Mouse (Mus musculus): ENCODE data around the gene Car11.

The Car11 gene

DNA sequence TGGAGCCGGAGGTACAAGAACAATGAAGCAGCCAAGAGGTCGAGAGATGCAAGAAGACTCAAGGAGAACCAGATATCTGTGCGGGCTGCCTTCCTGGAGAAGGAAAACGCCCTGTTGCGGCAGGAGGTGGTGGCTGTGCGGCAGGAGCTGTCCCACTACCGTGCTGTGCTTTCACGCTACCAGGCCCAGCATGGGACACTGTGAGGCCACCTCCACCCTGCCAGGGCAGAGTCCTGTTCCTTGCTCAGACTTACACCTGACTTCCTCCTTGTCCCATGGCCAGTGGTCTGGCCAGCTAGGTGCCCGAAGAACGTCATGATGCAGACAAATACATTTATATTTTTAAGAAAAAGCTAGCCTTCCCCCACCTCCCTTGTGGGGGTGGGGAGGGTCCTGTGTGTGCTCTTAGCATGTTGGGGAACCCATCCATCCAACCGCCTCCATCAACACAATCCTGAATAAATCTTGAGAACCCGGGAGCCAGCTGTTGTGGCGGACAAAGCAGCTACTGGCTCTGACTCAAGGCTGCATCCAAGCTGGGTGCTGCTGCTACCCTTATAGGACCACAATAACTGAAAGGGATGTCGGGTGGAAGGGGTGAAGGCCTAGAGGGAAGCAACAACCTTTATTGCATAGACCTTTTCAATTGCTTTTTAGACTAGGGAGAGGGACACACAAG lies 10.2 kb downstream of the Car11 start:
- in situ Hi-C loops (cut with MboI, MseI): loop anchor here (10.0 kb wide), 1 partner anchor 815 kb away; the partner anchor contains the start of genes Fuz and Med25

DNA sequence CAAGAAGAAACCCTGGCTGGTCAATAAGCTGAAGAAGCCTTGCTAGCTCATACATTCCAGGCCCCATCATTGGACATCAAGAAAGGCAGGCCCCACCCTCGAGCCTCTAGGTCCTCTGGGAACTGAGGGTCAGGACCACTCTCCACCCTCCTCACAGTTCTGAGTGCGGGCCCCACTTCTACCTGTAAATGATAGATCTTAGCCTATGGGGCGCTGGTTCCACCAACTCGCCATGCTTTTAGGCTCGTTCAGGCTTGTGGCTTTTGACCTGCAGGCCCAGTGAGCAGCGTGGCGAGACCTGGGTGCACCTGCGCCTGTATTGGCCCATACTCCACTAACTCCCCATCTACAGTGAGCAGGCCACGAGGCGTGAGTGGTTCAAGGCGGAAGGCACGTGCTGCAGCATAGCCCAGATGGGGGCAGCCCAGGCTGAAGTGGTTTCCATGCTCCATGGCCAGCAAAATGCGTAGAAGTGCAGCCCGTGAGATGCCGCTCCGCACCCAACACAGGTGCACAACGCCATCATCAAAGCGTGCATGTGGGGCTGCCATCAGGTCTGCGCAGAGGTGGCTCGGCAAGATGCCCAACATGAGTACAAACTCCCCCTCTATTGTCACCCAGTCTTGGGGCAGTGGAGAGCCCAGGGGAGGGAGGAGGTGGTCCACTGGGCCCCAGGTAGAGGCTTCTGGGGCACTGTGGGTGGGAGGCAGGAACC lies 11.0 kb downstream of the Car11 start:
- in situ Hi-C loops (cut with MboI, MseI): no loop called here

DNA sequence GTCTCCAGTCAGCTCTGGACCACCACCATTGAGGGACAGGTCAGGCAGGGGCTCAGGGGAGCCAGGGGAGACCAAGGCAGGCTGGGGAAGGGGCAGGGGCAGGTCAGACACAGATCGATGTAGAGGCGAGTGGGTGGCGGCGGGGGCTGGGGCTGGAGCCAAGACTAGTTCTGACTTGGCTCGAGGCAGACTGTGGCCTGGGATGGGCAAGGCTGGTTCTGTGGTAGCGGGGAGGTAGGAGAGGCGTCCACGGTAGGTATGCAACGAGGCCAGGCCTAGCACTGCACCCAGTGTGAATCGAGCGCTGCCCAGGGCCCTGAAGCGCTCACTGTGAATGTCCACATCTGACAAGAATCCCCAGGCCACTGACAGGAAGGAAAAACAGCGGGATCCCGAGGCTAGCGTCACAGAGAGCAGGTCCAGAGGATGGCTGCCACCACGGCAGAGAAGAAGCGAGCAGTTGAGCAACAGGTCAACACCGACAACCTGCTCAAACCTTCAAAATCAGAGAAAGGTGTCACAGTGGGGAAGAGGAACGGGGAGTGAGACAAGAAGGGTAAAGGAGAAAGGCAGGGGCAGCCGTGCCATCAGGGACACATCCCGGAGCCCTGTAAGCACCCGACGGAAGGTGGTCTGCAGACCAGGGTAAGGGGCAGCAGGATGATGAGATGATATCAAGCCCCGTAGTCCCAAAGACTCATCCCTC lies 11.8 kb downstream of the Car11 start:
- in situ Hi-C loops (cut with MboI, MseI): no loop called here

DNA sequence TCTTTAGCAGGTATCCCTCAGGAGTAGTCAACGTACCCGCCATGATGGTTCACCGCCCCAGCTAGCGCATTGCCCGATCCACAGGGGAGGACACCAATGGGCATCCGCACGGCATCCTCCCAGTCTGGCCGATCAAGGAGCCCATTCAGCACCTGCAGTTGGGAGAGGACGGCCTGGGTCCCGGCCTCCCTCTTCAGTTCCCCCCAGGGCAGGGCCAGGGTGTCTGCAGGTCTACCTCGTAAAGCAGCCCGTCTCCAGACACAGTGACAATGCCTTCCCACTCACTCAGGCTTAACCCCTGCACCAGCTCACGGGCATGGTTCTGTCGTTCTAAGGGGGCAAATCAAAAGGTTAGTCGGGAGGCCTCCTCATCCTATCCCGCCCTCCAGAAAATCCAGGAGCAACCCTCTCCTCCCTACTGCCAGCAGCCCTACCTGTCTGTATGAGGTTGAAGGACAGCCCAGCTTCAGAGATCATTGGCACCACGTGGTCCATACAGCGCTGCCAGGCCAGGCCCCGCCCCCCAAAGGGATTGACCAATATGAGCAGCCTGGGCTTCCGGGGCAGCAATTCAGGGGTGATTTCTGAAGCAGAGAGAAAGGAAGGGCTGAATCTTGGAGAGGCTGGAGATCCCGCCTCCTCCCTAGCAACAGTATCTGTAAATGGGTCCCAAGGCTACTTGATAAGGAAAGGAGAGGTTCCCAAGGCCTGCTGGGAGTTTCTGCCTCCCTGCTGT lies 12.5 kb downstream of the Car11 start:
- in situ Hi-C loops (cut with MboI, MseI): no loop called here

DNA sequence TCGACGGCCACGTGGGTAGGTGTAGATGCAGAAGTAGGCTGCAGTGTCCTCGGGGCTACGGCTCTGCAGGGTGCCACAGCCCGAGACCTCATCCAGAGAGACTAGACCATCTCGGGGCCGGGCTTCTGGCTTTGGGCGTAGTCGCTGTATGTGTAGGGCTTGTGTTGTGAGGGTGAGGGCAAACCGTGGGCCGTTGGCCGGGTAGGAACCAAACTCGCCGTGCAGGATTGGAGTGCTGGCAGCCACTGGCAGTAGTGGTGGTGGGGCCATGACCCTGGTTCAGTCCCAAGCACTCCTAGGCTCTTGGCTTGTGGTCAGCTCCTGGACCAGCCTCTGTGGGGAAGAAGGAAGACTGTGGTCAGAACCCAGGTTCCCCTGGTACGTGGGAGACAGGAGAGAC lies 13.8 kb downstream of the Car11 start:
- in situ Hi-C loops (cut with MboI, MseI): no loop called here

DNA sequence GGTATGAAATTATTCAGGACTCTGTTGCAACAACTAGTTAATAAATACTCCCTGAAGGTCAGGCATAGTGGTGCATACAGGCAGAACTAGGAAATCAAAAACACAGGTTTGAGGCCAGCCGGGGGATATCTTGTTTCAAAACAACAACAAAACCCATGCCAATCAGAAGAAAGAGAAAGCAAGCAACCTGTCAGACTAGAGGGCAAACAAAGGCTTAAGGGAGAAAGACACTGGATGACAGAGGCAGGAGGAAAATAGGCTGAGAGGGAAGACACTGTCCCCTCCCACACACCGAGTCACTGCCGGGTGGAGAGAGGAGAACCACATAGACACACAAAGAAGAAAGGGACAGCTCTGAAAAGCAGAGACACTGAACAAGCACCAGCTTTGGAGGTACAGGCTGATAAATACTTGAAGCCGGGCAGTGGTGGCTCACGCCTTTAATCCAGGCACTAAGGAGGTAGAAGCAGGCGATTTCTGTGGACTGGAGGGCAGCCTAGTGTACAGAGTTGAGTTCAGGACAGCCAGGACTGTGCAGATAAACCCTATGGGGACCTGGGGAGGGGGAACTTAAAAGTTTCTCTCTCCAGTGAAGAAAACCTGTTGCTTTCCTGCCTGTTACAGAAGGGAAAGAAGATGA lies 14.4 kb downstream of the Car11 start:
- in situ Hi-C loops (cut with MboI, MseI): no loop called here

DNA sequence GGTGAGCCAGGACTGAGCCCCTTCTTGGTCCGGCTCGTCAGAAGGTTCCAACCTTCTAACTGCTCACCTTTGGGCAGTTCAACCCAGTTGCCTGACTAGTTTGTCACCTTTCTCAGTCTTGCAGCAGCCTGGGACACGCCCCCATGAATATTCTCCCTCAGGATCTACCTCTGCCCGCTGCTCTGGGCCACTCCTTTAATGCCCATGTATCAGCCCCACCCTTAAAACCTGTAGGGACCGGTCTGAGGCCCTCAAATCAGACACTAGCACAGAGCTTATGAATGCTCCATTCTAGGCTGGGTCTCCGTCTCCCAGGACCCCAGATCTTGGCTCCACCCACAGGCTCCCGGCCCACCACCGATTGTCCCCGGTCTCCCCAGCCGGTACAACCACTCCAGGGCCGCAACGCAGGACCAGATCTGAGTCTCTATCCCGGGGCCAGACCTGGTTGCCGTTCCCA lies 15.0 kb downstream of the Car11 start:
- in situ Hi-C loops (cut with MboI, MseI): no loop called here

DNA sequence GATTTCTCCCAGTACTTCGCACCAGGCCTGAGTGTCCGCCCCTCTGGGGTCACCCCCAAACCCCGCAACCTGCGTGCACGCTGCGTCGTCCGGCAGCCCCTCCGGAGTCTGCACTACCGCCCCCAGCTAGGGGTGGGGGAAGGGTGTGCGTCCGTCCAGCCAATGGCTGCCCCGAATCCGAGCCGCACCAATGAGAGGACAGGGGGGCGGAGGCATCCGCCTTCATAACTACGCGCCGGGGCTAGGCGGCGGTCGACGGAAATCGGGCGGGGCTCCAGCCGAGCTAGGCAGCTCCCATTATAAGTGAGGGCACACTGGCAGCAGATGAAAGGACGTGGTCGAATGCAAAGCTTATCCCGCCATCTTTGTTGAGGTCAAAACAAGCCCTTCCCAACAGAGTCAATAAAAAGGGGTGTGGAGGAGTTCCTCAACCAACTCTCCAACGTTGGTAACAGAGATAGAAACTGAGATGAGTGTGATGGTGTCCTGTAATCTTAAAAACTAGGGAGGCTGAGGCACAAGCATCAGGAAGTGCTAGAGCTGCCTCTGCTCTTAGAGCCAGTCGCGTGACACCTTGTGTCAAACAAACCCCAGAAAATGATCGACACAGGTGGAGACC lies 15.6 kb downstream of the Car11 start, which contains the start of gene Rpl18:
Gene Rpl18, plus strand, starts transcription at position 368 of the 619 bp plus-strand sequence.
- in situ Hi-C loops (cut with MboI, MseI): no loop called here

DNA sequence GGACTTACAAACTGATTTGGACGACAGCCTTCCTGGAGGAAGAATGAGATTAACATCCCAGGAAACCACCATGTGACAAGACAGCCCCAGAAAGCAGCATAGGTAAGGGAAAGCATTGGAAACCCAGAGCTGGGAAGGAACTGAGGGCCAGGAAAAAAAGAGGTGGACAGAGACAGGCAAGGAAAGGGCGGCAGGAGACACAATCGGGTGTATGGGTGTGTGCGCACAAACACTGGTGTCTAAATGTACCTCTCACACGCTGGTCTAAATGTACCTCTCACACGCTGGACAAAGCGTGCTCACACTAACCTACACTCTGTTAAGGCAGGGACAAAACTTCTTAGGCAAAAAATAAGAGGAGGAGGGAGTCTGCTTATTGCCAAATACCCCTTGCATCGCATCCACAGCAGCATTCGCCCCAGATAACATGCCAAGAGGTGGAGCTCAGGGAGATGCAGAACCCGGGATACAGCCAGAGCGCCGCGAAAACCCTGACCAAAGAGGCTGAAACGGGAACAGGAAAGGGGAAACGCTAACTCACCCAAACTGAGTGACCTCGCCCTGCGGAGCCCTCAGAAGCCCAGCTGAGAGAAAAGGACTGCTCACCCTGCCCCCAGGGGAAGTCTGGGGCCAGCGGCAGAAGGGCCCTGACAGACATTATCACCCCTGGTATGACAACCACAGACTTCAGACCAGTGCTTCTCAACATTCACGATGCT lies 16.3 kb downstream of the Car11 start:
- in situ Hi-C loops (cut with MboI, MseI): no loop called here

DNA sequence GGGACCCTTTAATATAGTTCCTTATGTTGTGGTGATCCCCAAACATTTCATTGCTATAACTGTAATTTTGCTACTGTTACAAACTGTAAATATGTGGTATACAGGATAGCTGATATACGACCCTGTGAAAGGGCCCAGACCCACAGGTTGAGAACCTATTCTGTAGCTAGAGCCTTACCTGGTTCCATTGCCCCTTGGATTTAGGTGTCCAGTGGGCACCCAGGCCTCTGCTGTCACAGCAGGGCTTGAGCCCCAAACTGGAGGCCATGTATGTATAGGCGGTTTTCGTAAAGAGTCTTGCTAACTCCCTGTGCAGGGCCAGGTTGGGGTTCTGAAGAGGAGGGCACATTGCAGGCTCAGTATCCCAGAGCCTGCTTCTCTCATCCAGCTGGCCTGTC lies 16.8 kb downstream of the Car11 start:
- in situ Hi-C loops (cut with MboI, MseI): no loop called here

DNA sequence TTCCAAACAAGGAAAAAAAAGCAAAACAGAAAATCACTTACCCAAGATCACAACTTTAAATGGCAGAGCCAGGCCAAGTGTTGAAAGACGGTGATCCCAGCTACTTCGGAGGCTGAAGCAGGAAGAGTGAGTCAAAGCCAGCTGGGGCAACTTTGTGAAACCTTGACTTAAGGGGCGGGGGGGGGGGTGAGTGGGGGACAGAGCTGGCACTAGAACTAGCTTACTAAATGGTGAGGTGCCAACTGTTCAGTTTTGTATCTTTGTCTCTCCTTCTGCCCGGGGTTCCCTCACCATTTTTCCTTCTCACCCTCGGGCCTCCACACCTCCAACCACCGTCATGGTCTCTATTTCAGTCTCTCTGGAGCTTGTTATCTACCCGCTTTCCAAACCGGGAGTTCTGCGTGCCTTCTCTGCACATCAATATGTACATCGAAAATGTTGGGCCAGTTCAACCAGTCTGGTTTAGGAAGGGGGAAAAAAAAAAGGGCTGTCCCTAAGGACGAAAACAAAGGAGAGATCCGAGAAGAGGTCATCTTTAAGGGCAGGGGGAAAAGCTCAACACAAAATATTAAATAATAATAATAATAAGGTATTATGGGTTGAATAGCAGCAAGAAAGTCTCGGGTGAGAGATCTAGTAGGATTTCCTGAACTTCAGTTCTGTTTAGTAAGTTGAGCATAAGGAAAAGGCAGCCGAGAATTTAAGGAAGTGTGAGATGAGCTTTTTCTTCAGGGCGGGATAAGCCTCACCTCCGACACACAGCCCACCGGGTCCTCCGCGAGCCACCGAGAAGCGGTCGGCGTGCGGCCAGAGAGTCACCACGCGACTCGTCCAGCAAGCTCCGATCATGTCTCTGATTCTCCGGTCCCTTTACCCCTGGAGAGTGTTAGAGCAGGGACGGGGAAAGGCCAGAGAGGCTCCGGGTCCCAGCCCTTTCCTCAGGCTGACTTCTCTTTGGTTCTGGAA lies 17.6 kb downstream of the Car11 start:
- in situ Hi-C loops (cut with MboI, MseI): no loop called here

DNA sequence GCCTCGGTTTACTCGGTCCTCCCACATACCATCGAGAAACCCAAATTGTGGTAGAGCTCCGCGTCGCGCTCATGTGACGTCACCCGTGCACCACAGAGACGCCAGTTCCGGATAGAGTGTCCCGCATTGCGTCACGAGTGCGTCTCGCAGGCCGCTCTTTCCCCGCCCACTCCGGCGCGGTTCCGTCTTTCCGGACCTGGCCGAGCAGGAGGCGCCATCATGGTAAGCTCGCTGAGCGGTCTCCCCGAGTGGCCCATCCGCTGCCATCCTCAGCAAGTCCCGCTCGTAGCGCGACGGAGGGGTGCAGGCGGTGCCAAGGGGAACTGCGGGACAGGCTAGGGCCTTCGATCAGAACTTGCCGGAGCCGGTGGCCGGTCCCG lies 18.3 kb downstream of the Car11 start, which contains the start of gene Sphk2:
Gene Sphk2, minus strand, starts transcription at position 85 of the 380 bp plus-strand sequence.
- in situ Hi-C loops (cut with MboI, MseI): no loop called here

DNA sequence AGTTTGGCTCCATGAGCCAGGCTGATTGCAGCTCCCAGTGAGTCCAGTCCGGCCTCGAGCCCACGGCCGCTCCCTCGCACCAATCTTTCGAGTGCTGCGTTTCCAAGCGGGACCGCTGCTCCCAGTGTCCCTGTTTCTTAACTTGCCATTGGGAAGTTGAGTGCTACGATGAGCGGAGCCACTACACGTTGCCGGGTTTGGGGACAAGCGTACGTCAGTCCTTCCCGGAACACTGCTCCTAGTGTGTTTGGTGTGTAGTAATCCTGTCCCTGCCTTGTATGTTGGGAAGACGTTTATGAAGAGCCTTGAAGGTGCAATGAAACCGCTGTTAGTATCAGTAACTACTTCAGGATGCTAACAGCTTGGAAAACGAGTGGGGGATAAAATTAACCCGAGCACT lies 18.7 kb downstream of the Car11 start:
- in situ Hi-C loops (cut with MboI, MseI): no loop called here

DNA sequence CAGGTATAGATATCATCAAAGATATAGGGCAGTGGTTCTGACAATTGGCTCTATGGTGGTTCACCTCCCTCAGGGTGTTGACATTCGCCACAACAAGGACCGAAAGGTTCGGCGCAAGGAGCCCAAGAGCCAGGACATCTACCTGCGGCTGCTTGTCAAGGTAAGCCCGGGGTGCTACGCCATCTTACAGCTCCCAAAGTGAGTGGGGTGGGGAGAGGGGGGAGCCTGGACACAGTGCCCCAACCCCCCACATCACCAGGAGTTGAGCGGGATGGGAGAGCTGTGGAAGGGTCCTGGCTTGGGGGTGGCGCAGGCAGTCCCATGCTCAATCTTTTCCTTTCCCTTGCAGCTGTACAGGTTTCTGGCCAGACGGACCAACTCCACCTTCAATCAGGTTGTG lies 19.5 kb downstream of the Car11 start:
- in situ Hi-C loops (cut with MboI, MseI): no loop called here

DNA sequence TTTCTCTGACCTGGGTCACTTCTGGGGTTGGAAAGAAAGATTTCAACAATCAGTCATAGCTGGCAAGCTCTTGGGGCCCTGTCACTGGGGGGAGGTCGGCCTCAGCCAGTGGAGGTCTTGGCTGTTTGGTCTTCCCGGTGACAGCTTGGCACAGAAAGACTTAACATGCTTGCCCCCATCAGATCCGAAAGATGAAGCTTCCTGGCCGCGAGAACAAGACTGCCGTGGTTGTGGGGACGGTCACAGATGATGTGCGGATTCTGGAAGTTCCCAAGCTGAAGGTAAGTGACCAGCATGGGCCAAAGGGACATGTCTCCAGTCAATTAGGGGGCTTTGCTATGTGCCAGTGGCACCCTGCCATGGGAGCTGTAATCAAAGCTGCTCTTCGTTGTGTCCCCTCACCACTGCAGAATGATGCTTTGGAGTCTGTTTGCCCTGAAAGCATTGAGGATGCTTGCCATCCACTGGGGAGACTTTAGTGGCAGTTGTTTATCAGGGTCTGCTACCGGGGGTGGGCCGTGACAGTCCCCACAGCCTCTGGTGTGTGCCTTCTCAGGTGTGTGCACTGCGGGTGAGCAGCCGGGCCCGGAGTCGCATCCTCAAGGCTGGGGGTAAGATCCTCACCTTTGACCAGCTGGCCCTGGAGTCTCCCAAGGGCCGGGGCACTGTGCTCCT lies 20.2 kb downstream of the Car11 start:
- in situ Hi-C loops (cut with MboI, MseI): no loop called here

DNA sequence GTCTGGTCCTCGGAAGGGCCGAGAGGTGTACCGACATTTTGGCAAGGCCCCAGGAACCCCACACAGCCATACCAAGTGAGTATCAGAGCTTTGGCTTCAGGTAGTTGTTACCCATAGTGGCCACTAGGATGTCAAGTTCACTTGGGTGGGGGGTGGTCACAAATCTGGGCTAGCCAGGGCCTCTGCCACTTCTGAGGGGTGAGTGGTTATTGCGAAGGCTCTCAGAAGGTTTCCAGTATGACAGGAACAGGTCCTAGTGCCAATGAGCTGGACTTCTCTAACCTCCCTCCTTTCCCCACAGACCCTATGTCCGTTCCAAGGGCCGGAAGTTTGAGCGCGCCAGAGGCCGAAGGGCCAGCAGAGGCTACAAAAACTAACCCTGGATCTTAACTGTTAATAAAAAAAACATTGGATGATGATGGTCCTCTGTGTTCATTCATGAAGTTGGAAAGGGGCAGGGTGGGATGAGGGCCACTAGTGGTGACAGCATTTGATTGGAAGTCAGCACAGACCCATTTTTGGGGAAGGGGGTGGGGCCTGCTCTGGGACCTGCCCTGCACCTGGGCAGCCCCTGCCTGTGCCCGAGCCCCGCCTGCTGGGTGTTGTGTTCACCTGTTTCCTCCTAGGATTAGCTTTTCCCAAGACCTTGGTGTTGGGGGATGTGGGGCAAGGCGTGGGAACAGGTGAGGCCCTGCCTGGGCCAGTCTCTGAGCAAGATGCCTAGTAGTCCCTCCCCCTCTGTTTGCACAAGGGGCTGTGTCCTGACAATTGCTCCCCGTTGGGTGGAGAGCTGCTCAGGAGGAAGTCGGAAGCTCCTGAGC lies 21.0 kb downstream of the Car11 start, which contains the start of gene Fam83e:
Gene Fam83e, plus strand, starts transcription at position 800 of the 821 bp plus-strand sequence.
- in situ Hi-C loops (cut with MboI, MseI): no loop called here

DNA sequence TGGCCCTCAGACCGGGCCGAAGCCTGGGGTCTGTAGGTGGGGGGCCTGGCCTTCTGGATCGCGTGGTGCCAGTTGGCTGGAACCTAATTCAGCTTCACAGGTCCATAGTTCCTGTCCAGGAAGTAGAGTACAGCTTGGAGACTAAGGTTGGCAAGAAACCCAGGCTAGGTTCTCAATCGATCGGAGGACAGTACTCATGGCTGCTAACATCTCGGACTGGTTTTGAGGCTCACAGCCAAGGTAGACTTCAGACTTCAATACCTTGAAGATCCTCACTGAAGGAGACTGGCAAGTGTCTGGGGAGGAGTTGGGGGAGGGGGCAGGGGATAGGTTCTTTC lies 21.6 kb downstream of the Car11 start:
- in situ Hi-C loops (cut with MboI, MseI): no loop called here

All from T-helper 1 cell (primary cell).